Mouse (Mus musculus): ENCODE data around the gene Tspan31. TPM values are rescaled to one million over a fixed set of nuclear protein-coding genes. Genes with fewer than 3 reads are reported as not detected.
"Not testable (repeated sequence)": the region's sequence is repeated elsewhere in the genome, so short reads cannot be mapped to it uniquely, and the experiment has no call there.

Gene Tspan31
- total RNA-seq, 1 experiment from 2014 or later, result 96.5 TPM

- DNase-seq, result no peak
Measured at GRCm38 (mm10) chr10:127083915-127084306, 13.8 kb upstream of the Tspan31 start.

- DNase-seq, result no peak
Measured at GRCm38 (mm10) chr10:127083292-127083914, 13.3 kb upstream of the Tspan31 start.

- DNase-seq, result no peak
Measured at GRCm38 (mm10) chr10:127081996-127082620, 12.0 kb upstream of the Tspan31 start.

- DNase-seq, result no peak
Measured at GRCm38 (mm10) chr10:127080901-127081780, 11.1 kb upstream of the Tspan31 start.

- DNase-seq, result no peak
Measured at GRCm38 (mm10) chr10:127079665-127080391, 9.8 kb upstream of the Tspan31 start.

GRCm38 (mm10) chr10:127078677-127079575 lies 8.9 kb upstream of the Tspan31 start:
- peak; percentile 56 for DNase-seq

GRCm38 (mm10) chr10:127078001-127078676 lies 8.1 kb upstream of the Tspan31 start:
- DNase-seq, result no peak

GRCm38 (mm10) chr10:127077515-127077914 lies 7.5 kb upstream of the Tspan31 start:
- DNase-seq, result no peak

- no peak for DNase-seq
Measured at GRCm38 (mm10) chr10:127076082-127076481, 6.0 kb upstream of the Tspan31 start.

- no peak for DNase-seq
Measured at GRCm38 (mm10) chr10:127075651-127076050, 5.6 kb upstream of the Tspan31 start.

GRCm38 (mm10) chr10:127075080-127075479 lies 5.0 kb upstream of the Tspan31 start, which contains the start of gene Agap2:
Gene Agap2 (plus strand): TSS chr10:127075284.
- DNase-seq, result no peak

GRCm38 (mm10) chr10:127073981-127074380 lies 3.9 kb upstream of the Tspan31 start:
- no peak for DNase-seq

GRCm38 (mm10) chr10:127072969-127073368 lies 2.9 kb upstream of the Tspan31 start:
- not testable (repeated sequence) for DNase-seq

GRCm38 (mm10) chr10:127072270-127072669 lies 2.2 kb upstream of the Tspan31 start:
- not testable (repeated sequence) for DNase-seq

GRCm38 (mm10) chr10:127071203-127071602 lies 1.1 kb upstream of the Tspan31 start:
- no peak for DNase-seq

GRCm38 (mm10) chr10:127069281-127070189 lies 529 bp downstream of the Tspan31 start:
- DNase-seq, result no peak

GRCm38 (mm10) chr10:127068360-127069038 lies 1.6 kb downstream of the Tspan31 start:
- no peak for DNase-seq

- DNase-seq, result no peak
Measured at GRCm38 (mm10) chr10:127066519-127067018, 3.5 kb downstream of the Tspan31 start.

GRCm38 (mm10) chr10:127065981-127066380 lies 4.1 kb downstream of the Tspan31 start:
- no peak for DNase-seq

Data from adrenal gland, postnatal 14 days (tissue).